Mouse (Mus musculus) ES-Bruce4 (cell line): ENCODE measurements around the gene Sgms1.

ENCODE experiments used
- CTCF ChIP-seq: IDR thresholded peaks from one replicate; pipeline ENCODE4 v1.8.1; 2011; ENCODE audit warnings: low read depth, low read length
- EP300 ChIP-seq: IDR thresholded peaks from 2 replicates; pipeline ENCODE4 v1.6.1; 2011; ENCODE audit warnings: low read depth, low read length; ENCODE audit not compliant: insufficient read depth
- POLR2A ChIP-seq: IDR thresholded peaks from one replicate; pipeline ENCODE4 v1.8.1; 2011; ENCODE audit warnings: low read length; ENCODE audit not compliant: insufficient read depth

DNA sequence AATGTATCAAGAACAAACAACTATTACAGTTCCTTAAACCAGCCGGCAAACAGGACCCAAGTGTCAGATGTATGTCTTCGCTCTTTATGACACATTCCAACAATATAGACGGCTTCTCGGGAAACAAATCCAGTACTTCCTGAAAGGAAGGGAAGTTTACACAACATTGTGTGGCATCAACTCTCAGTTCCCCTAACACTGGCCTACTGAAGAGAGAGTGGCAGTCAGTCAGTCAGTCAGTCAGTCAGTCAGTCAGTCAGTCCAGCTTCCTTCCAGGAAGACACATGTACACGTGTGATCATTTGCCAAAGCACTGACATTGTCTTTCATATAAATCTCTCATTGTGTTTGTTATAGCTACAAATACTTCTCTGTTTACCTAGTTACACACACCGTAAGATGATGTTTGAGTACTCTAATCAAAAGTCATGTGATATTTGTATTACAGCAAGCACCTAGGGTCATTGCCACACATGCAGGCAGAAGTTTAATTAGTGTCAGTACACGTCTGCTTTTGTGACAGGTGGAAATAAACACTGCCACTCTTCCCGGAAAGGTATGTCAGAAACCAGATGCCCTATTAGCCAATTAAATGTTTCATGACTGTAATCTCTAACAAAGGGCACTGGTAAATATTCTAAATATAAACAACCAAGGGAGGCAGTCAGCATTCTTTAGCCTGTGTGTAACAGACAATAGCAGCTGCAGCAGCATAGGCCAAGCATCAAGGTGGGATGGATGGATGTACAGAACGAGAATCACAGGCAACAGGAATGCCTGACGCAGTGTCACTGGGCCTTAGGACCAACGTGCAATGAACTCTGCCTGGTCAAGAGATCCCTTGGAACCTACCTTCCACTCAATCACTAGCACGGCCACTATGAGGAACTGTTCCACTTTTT lies 174.4 kb downstream of the Sgms1 start:
- no peak for TF ChIP-seq POLR2A
- no peak for TF ChIP-seq CTCF
- TF ChIP-seq EP300 = no peak
